Mouse (Mus musculus): ENCODE measurements around the gene Clca2.
"Not testable (repeated sequence)": the region's sequence is repeated elsewhere in the genome, so short reads cannot be mapped to it uniquely, and the experiment has no call there.

The Clca2 gene

DNA sequence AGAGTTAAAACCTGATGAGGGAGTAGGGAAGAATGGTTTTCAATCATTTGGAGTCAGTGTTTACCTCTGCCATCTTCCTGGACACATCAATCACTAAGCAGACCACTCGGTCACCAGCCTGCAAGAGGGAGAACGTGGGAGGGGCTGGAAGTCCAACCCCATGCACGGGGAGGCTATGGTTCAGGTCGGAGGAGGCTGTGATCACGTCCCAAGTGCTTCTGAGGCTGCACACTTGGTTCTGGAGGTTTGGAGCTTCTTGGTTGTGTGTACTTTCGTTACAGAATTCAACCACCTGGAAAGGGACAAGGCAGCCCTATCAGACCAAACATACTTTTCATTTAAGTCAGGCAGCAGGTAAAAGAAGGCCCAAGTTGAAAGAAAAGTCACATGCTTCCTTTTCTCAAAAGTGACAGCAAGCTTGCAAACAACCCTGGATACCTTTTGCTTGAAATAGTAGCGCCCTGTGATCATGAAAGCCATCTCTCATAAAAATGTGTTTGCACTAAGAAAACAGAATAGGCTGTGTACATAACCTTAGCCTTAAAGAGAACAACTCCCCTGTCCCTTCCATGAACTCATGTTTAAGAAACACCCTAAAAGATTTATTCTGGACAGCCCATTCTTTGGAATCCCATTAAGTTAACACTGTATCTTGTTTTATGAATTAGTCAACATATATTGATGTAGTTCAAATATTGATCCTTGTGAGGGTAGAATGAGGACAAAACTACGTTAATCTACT, 11.2 kb downstream of the Clca2 start:
- DNase-seq (ENCODE audit: low read depth, low spot score), result no peak

DNA sequence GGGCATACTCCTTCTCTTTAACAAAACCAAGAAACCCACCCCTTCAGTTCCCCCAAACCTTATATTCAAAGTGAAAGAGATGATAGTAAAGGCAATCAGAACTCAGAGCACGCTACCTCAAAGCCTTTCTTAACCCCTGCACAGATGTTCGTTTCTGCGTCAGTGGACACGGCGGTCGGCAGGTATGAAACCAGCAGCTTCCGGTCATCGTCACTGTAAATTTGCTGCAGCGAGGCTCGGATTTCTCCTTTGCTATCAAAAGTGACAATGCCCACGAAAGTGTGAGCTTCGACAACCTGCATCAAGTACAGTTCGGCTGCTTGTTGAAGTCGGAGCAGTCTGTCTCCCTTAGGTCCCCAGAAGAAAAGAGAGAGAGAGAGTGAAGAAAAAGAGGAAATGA, 13.1 kb downstream of the Clca2 start:
- DNase-seq (ENCODE audit: low read depth, low spot score), result peak; percentile 91

DNA sequence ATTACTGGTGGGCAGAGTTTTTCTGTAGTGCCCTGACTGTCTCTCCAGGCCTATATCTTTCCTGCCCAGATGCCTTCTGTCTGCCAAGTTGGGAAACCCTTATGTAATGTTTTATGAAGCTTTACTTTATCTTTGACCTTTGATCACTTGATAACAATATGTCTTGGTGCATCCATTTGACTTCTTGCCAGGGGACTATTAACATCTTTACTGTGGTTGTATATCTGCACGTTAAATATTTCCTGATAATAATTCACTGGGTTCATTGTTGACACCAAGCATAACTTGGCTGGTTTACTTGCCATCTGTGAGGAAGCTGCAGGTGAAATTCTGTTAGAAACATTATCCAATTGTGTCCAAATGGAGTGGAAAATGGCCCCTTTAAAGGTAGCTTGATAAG, 16.2 kb downstream of the Clca2 start:
- DNase-seq (ENCODE audit: low read depth, low spot score), result no peak

DNA sequence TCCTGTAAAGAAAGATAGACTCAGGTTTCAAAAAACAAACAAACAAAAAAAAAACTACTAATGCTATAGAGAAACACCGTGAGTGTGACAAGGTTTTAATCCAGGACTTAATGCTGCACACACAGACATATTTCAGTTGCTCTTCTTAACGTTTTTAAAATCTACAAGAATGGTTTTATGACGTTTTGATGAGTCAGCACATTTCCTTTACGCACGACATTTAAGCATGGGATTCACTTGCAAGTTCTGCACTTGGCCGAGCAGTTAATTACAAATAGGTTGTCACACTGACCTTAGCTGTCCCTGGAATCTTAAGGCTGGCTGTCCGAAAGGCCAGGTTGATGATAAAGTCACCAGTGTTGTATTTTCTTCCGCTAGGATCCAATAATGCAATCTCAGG, 18.3 kb downstream of the Clca2 start:
- no peak for DNase-seq (ENCODE audit: low read depth, low spot score)

DNA sequence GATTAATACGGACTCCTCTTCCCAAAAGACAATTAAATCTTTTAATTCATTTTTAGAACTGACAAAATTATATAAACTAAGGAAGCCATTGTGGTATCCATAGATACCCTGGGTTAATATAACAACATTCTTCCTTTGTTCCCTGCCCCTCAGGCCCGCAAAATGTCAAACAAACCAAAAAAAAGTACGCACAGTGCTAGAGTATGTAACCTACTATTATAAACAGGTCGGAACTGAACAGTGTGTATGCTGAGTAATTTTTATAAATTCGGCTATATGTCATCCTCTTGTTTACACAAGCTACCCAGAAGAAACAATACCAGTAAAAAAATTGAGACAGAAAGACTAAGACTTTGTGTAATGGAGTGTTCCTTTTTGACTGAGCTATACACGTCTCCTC, 20.8 kb downstream of the Clca2 start:
- DNase-seq (ENCODE audit: low read depth, low spot score), result no peak

DNA sequence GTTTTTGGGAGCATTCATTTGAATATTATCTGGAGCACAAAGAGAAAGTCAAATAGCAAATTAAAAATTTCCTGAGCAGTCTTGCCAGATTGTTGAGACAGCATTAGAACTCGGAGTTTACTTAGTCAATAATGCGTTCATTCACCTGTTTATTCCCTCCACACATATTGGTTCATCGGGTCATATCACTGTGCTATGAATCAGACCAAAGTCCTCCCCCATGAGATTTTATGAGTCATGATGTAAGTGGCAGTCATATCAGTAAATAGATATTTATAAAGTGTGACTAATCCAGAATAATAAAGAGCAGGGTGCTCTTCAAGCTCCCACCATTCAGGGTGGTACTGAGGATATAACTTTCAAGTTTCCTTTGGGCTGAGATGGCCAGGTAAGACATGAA, 26.9 kb downstream of the Clca2 start:
- no peak for DNase-seq (ENCODE audit: low read depth, low spot score)

DNA sequence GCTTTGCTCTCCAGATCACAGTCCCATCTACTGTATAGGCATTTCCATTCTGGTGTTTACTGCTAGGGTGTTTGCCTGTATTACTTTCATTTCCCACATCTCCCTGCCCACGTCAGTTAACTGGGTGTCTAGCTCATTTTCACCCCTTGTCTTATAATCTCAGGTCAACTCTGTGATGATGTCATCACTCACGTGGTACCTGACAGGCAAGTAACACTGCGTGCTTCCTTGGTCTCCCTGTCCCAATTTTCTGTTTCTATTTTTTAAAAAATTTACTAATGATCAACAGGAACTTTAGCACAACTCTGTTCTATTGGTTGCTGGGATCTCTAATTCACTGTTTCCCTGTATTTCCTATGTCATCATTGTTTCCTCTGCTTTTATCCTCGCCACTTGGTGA, 30.3 kb downstream of the Clca2 start:
- DNase-seq (ENCODE audit: low read depth, low spot score), result no peak

DNA sequence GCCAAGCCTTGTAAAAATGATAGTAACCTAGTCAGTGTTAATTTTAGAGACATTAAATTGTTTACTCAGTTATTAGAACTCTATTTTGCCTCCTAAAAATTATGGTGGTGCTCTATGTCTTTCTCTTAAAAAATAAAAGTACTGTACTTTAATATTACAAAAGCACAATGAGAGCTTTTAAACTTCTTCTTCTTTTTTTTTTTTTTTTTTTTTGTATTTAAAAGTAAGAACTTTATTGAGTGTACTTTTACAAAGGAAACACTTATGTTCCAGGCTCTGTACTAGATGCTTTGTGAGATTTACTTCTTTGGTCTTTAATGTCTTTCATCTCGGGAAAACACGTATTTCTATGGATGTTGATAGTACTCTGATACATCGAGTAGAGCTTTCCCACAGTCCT, 44.1 kb downstream of the Clca2 start:
- DNase-seq (ENCODE audit: low read depth, low spot score), result not testable (repeated sequence)

DNA sequence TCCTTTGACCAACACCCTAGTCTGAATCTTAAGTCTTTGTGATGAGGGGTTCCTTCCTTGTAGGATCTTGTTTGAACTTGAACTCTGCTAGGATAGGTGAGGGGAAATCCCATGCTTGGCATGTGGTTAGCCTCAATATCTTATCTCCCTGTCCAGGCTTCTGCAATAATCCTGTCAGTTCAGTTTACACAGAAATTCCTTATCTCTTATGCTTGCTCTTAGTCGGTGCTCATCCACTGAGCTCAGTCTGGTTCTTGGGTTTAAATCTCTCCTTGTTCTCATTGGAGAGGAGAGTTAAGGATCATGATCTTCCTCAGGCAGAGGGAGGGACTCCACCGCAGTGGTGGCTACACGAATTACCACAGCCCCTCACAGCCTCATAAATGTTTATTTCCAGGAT, 49.4 kb downstream of the Clca2 start:
- no peak for DNase-seq (ENCODE audit: low read depth, low spot score)

DNA sequence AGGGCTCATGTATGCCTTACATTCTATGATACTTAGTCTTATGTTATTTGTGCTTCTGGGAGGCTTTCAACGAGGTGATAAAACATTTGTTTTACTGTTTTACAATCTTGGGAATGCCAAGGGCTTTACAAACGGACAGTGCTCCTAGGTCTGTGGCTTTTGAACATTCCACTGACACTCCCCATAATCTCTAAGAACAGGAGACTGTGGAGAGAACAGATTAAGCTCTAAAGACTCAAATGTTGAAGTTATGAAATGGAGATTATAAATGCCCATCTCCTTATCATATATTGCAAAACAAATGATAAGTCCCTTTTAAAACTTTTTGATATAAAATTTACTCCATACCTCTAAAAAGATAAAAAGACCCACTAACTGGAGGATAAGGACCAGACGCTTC, 60.4 kb downstream of the Clca2 start:
- DNase-seq (ENCODE audit: low read depth, low spot score), result no peak

DNA sequence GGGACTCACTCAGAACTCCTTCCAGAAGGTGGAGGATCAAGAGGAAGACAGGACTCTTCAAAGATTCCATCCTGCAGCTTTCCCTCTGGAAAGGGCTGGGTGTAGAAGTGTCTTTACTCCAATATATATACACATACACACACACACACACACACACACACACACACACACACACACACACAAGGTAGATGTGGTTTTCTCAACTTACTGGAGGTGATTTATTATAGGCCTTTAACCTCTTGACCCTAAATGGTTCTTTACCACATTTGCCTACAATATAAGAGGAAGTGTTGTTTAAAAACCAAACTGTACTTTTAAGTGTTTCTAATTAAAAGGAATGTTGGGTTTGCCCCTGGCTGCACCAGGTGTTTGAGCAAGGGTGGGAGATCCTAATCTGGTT, 66.6 kb downstream of the Clca2 start, which contains the start of gene Clca1:
Clca1 (minus strand) TSS at position 101 of the 400 bp plus-strand sequence.
- peak; percentile 75 for DNase-seq (ENCODE audit: low read depth, low spot score)

DNA sequence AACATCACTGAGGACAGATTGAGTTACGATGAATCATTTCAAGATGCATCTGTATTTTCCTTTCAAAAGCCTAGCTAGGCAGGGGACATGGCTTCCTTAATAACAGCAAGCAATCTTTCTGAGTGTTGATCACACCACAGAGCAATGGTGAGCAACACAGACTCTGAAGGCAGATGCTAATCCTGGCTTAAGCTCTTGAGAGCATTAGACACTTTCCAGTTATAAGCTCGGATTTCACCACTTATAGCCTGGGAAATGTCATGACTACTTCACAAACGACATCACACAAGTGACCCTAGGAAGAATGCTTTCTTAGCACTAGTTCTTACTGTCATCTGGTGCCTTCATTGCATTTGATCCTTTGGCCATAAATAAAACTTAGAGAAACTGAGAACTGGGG, 71.2 kb downstream of the Clca2 start:
- no peak for DNase-seq (ENCODE audit: low read depth, low spot score)

DNA sequence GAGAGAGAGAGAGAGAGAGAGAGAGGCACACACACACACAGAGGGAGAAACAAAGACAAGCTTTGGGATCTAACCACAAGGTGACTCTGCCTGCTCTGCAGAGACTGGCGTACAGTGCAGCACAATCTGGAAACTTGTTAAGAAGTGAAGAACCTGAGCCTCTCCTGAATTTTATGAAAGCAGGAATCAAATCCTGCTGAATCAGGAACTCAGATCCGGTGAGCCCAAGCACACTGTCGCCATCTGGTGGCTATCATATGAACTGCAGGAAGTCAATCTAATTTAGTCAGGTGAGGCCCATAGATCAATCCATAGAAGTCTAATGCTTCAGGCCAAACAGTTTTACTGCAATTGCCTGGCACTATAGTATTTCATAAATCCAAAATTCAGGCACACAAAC, 72.5 kb downstream of the Clca2 start:
- peak; percentile 64 for DNase-seq (ENCODE audit: low read depth, low spot score)
